Mouse (Mus musculus) ES-CJ7 (cell line): ENCODE results near the gene Dmwd.
"Not testable (repeated sequence)": the region's sequence is repeated elsewhere in the genome, so short reads cannot be mapped to it uniquely, and the experiment has no call there.

Experiments
- DNase-seq: peaks from one replicate; pipeline ENCODE4 v3.0.0; 2011; ENCODE audit warnings: low read depth, low spot score

Dmwd gene

GRCm38 (mm10) chr7:19071024-19071423 lies 5.0 kb upstream of the Dmwd start:
- not testable (repeated sequence) for DNase-seq

- DNase-seq: peak; percentile 83
These were observed 2.5 kb upstream of the Dmwd start for GRCm38 (mm10) chr7:19073504-19073903.

DNA sequence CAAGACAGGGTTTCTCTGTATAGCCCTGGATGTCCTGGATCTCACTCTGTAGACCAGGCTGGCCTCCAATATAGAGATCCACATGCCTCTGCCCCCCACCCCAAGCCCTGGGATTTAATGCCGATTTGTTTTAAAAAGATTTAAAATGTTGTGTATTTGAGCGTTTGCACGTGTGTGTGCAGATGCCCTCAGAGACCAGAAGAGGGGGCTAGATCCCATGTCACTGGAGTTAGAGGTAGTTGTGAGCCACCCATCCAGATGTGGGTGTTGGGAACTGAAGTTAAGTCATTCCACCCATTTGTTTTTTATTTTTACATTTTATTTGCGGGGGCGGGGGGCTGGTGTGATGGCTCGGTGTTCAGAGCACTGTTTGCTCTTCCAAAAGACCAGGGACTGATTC lies 1.5 kb upstream of the Dmwd start:
- DNase-seq: no peak

DNA sequence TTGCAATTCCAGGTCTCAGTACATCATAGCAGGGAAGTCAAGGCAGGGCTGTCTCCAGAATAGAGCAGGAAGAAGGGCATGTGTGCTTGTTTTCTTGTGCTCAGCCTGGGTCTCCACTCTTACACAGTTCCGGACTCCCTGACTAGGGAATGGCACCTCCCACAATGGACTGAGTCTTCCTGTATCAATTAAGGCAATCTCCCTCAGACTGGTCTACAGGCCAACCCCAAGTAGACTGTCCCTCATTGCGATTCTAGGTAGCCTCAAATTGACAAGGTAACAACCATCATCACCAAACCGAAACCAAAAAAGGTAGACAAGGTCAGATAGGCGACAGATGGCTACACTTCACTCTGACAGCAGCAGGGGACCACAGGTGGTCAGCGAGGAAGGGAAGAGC lies 796 bp upstream of the Dmwd start:
- DNase-seq: no peak

DNA sequence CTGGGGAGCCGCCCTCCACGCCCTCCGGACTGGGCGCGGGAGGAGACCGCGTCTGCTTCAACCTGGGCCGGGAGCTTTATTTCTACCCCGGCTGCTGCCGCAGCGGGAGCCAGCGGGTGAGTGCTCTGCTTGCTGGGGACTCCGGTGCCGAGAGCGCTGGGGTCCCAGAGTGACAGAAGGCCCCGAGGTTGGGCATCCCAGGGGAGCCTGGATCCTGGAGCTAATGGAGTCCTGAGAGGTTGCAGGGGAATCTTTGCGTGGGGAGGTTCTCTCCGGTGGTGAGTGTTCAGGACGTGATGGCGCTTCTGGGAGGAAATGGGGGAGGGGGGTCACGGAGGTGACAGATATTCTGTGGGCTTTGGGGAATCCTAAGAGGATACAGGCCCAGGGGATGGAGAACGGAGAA lies 562 bp downstream of the Dmwd start:
- DNase-seq: no peak

GRCm38 (mm10) chr7:19077761-19078160 lies 1.7 kb downstream of the Dmwd start:
- DNase-seq: no peak

DNA sequence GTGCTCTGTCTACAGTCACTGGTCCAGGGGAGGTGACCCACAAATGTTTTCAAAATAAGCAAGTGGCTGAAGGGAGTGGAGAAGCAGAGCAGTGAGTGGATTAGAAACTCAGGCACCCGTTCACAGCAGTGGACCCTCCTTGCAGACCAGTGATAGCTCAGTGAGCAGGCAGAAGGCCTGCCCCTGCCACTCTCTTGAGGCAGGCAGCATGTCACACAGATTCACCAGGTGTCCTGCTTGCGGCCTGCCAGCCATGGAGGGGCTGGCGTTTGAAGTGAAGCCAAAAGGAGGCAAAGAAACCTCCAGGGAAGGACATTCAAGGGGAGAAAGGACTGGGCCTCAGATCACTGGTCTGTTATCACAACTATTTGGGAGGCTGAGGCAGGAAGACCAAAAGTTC lies 2.7 kb downstream of the Dmwd start:
- DNase-seq: no peak

- DNase-seq: no peak
These were observed 4.5 kb downstream of the Dmwd start for GRCm38 (mm10) chr7:19080451-19080950.

DNA sequence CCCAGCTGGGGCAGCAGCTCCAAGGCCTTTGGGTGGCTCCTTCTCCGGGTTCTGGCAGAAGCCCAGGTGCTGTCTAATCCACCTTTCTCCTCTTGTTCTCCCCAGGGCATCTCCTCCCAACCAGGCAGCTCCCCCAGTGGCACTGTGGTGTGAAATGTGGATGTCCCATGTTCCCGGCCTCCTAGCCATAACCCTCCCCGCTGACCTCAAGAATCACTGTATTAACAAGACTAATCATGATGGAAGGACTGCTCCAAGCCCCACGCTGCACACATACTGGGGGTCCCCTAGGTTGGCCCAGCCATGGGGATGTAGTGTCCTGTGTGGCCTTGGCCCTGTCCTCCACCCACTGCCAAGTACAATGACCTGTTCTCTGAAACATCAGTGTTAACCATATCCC lies 6.1 kb downstream of the Dmwd start:
- DNase-seq: no peak

DNA sequence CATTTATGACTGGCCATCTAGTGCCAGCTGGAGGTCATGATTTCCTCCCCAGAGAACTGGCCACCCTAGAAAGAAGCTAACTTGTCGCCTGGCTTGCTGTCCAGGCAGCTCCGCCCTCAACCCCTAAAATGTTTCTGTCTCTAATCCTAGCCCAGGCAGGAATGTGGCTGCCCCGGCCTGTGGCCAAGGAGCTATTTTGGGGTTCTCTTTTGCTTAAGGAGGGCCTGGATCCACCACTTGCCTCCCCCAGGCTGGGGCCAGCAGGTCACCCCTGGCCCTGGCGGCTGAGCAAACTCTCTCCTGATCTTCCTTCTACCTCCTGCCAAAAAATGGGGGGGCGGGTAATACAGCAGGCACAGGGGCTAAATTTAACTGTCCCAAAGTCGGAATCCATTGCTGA lies 7.1 kb downstream of the Dmwd start:
- DNase-seq: no peak

DNA sequence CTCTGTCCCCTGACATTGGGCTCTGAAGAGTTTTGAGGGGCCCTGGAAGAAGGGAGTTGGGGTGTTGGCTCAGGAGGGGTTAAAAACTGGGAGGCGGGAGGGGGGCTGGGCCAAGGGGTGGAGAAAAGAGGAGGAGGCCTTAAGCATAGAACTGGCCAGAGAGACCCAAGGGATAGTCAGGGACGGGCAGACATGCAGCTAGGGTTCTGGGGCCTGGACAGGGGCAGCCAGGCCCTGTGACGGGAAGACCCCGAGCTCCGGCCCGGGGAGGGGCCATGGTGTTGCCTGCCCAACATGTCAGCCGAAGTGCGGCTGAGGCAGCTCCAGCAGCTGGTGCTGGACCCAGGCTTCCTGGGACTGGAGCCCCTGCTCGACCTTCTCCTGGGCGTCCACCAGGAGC lies 7.7 kb downstream of the Dmwd start, which contains the start of gene Dmpk:
Dmpk (plus strand) TSS at position 149 of the 400 bp plus-strand sequence.
- no peak for DNase-seq

DNA sequence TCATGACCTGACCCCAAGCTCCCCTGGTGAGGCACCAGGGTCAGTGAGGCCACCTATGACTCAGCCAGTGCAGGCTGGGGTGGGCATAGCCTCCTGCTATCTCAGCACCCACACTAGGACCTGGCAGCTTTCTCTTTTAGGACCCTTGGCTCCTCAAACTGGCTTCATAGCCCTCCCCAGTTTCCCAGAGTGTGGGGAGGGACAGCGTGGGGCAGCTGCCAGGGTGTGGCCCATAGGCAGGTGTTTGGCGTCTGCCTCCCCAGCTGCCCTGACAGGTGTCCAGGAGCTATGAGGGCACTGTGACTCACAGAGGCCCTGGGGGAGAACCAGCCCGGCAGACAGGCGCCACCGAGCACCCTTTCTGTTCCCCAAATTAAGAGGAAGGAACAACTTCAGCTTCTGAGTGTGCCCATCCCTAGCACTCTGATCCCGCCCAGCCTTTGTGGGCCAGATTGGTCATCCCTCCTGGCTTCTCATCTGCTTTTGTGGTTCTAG lies 8.3 kb downstream of the Dmwd start:
- DNase-seq: no peak

GRCm38 (mm10) chr7:19084921-19085473 lies 9.0 kb downstream of the Dmwd start:
- DNase-seq: no peak

DNA sequence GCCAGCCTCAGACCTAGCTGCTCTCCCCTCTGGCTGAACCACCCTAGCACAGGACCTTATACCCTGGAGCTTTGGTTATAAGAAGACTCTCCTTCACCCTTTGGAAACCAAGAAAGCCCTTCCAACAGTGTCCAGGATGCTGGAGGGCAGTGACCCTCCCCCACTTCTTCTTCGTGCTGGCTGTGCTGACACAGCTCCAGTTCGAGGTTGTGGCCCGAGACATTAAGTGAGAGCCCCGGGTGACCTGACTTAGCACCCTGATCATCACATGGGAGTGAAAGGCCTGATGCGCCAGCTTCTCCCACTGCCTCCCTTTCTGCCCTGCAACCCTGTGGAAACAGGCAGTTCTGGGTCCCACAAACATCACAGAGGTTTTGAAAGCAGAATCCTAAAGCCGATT lies 9.5 kb downstream of the Dmwd start:
- DNase-seq: no peak

DNA sequence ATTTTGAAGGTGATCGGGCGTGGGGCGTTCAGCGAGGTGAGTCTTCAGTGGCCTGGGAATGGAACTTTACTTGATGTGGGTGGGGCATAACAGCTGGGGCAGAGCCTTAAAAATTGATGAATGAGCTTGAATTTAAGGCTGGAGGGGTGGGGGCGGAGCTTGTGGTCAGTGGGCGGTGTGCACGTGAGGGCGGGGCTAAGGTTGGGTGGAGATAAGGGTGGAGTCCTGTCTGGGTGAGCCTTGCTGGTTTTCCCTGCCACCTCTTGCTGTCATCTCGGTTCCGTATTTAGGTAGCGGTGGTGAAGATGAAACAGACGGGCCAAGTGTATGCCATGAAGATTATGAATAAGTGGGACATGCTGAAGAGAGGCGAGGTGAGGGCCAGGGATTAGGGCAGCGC lies 10.0 kb downstream of the Dmwd start:
- peak; percentile 74 for DNase-seq

GRCm38 (mm10) chr7:19086760-19087159 lies 10.7 kb downstream of the Dmwd start:
- no peak for DNase-seq

DNA sequence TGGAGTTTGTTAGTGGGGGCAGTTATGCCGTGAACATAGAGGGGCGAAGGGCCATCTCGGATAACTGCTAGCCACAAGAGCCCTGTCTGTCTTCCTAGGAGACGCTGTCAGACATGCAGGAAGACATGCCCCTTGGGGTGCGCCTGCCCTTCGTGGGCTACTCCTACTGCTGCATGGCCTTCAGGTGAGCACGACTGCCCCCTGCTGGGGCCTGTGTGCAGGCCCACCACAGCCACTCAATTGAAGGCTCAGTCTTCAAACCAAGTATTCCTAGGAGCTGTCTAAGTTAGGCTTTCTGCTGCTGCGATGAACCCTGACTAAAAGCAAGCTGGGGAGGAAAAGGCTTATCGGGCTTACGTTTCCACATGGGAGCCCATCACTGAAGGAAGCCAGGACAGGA lies 12.8 kb downstream of the Dmwd start:
- DNase-seq: peak; percentile 73

DNA sequence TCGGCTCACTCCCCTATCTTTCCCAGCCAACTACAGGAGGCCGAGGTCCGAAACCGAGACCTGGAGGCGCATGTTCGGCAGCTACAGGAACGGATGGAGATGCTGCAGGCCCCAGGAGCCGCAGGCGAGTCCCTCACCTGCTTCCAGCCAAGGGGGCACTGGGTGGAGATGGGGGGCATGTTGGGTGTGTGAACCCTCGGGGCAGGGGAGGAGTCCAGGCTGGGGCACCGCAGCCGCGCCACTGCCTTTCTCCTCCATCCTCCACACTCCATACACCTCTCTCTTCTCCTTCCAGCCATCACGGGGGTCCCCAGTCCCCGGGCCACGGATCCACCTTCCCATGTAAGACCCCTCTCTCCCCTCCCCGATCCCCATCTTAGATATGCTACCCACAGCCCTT lies 15.9 kb downstream of the Dmwd start:
- no peak for DNase-seq

DNA sequence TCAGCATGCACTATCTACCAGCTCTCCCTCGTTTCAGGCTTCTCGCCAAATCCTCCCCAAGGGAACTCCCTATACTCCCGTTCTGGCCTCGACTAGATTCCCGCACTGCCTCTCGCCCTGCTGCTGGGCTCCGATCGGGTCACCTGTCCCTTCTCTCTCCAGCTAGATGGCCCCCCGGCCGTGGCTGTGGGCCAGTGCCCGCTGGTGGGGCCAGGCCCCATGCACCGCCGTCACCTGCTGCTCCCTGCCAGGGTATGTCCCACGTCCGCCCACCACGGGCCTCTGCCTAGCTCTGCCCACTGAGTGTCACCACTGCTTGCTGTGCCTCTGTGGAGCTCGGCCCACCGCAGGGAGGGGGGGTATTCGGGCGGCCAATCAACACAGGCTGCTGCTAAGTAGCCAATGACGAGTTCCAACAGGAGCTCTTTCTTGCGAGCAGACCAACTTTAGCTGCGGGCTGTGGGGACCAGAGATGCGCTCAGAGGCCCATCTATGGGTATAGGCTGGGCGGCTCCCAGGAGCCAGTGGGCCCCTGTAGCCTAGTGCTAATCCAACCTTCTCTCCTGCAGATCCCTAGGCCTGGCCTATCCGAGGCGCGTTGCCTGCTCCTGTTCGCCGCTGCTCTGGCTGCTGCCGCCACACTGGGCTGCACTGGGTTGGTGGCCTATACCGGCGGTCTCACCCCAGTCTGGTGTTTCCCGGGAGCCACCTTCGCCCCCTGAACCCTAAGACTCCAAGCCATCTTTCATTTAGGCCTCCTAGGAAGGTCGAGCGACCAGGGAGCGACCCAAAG lies 16.6 kb downstream of the Dmwd start:
- DNase-seq: peak; percentile 59

GRCm38 (mm10) chr7:19093174-19093521 lies 17.1 kb downstream of the Dmwd start:
- DNase-seq: peak; percentile 73

DNA sequence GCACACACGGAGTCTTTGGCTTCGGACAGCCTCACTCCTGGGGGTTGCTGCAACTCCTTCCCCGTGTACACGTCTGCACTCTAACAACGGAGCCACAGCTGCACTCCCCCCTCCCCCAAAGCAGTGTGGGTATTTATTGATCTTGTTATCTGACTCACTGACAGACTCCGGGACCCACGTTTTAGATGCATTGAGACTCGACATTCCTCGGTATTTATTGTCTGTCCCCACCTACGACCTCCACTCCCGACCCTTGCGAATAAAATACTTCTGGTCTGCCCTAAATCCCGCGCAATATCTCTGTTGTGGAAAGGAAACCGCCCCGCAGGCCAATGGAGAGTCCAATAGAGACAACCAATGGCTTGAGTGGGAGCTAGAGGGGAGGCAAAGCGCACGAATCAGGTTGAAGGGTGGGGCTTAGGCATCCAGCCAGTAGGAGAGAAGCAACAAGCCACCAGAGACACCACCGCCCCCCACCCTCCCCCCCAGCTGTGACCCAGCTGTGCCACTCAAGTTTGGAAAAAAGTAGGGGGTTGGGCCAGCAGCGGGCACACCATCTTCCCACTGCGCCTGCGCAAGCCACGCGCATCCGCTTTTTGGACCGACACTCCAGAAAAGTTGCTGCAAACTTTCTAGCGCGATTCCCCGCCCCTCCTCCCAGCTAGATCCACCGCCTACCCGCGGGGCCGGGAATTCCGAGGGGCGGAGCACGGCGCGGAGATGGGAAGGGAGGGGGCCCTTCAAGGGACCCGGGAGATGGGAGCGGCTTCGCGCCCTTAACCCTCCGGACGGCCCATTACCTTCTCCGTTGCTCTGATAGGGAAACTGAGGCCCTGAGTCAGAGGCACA lies 17.7 kb downstream of the Dmwd start:
- DNase-seq: peak; percentile 98

DNA sequence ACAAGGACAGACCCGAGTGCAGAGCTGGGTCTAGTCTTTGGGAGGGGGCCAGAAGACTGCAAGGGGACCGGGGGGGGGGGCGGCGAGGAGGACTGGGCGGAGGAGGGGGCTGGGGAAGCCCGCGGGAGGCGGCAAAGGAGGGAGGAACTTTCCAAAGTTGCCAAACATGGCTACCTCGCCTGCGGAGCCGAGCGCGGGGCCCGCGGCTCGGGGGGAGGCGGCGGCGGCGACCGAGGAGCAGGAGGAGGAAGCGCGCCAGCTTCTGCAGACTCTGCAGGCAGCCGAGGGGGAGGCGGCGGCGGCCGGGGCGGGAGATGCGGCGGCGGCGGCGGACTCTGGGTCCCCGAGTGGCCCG lies 18.4 kb downstream of the Dmwd start, which contains the start of gene Six5:
Six5 (plus strand) TSS at position 124 of the 355 bp plus-strand sequence.
- no peak for DNase-seq
